Mouse (Mus musculus) stomach, postnatal 0 days (tissue): ENCODE data around the gene Paxbp1.

Experiments
- CTCF ChIP-seq: IDR thresholded peaks from 2 replicates; pipeline ENCODE4 v1.5.1; 2016; ENCODE audit warnings: antibody characterized with exemption, low read depth, mild to moderate bottlenecking, moderate library complexity
- EP300 ChIP-seq: optimal IDR thresholded peaks from 2 replicates; pipeline ENCODE3; 2016; ENCODE audit warnings: antibody characterized with exemption

DNA sequence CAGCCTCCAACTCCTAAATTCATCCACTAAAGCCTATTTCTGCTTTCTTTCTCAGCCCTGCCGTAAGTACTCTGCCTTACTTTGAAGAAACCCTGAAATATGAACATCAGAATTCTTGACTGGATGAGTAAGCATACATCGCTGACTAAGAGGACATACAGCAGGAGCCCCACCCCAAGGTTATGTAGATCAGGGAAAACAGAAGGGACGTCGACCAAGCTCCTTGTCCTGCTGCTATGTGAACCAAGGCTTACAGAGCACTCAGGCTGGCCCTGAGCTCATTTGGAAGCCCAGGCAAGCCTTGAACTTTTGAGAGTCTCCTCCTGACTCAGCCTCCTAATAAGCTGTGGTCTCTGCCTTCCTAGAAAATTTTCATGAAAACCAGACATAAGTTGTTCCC lies 28.6 kb downstream of the Paxbp1 start:
- TF ChIP-seq CTCF: no peak
- no peak for TF ChIP-seq EP300
